Mouse (Mus musculus): ENCODE measurements at regions not wholly inside any gene's neighbourhood (a gene's known extent, or its start where the extent isn't known, plus 50 kb on each side); places are given as distances from the start of the nearest gene placed in this dataset.
"Not testable (repeated sequence)": the region's sequence is repeated elsewhere in the genome, so short reads cannot be mapped to it uniquely, and the experiment has no call there.

- Histone ChIP-seq H3K9me3 (replicated peaks; ENCODE audit: insufficient read depth, low read length) (no peaks in the 10 kb centered on the region; the same call in 1 of the 2 replicates), H3K4me1 (ENCODE audit: control insufficient read depth in 1 of 2, insufficient read depth in 2 of 2, low read length in 2 of 2) (no peaks in the 10 kb centered on the region), H3K27ac (ENCODE audit: control insufficient read depth, low read depth, low read length) (no peak overlapping the region), H3K9ac (ENCODE audit: control insufficient read depth, low read depth, low read length, poor library complexity, severe bottlenecking) (no peak overlapping the region), H3K4me3 (ENCODE audit: control insufficient read depth in 1 of 2, insufficient read depth in 1 of 2, low read depth in 2 of 2, low read length in 2 of 2) (no peak overlapping the region), H3K36me3 (ENCODE audit: control insufficient read depth in 1 of 2, insufficient read depth in 2 of 2, low read length in 2 of 2) (peaks cover 0 to 14% of the 10 kb centered on the region in 2 experiments; a peak in 2 of 4 replicates), H3K27me3 (ENCODE audit: control insufficient read depth in 1 of 2, insufficient read depth in 2 of 2, low read length in 2 of 2) (no peaks in the 10 kb centered on the region), H3K79me2 (ENCODE audit: control insufficient read depth, insufficient read depth, low read length, poor library complexity) (no peaks in the 10 kb centered on the region)
- DNase-seq (ENCODE audit: low read depth, low spot score) = peak; percentile 29
- TF ChIP-seq JUND (IDR thresholded peaks at IDR 0.05; ENCODE audit: low read depth, low read length) (no peak), HCFC1 (IDR thresholded peaks at IDR 0.05; ENCODE audit: low read depth, low read length) (no peak), GABPA (IDR thresholded peaks at IDR 0.05; ENCODE audit: low read depth, low read length) (no peak), KAT2A (conservative IDR thresholded peaks at IDR 0.05; ENCODE audit: low read depth, low read length) (no peak), CHD2 (IDR thresholded peaks at IDR 0.05; ENCODE audit: low read length) (no peak), SMC3 (IDR thresholded peaks at IDR 0.05; ENCODE audit: low read depth, low read length) (no peak), RCOR1 (IDR thresholded peaks at IDR 0.05; ENCODE audit: low read depth, low read length) (no peak), POLR2A (IDR thresholded peaks at IDR 0.05; ENCODE audit: control insufficient read depth in 1 of 2, insufficient read depth in 1 of 2, low read depth in 1 of 2, low read length in 2 of 2, poor library complexity in 1 of 2) (no peak), NELFE (IDR thresholded peaks at IDR 0.05; ENCODE audit: low read depth, low read length) (no peak), CHD1 (IDR thresholded peaks at IDR 0.05; ENCODE audit: low read depth, low read length) (no peak), RAD21 (IDR thresholded peaks at IDR 0.05; ENCODE audit: low read depth, low read length) (no peak), TAL1 (IDR thresholded peaks at IDR 0.05; ENCODE audit: low read length) (no peak), EP300 (IDR thresholded peaks at IDR 0.05; ENCODE audit: low read depth in 1 of 2, low read length in 2 of 2) (no peak), ZC3H11A (IDR thresholded peaks at IDR 0.05; ENCODE audit: low read depth, low read length) (no peak), TBP (IDR thresholded peaks at IDR 0.05; ENCODE audit: low read depth, low read length) (no peak), ZMIZ1 (IDR thresholded peaks at IDR 0.05; ENCODE audit: low read depth, low read length) (no peak), USF2 (IDR thresholded peaks at IDR 0.05; ENCODE audit: borderline replicate concordance in 1 of 2, insufficient read depth in 1 of 2, low read depth in 1 of 2, low read length in 2 of 2) (no peak)
These were observed 374.0 kb upstream of the Nrxn1 start for GRCm38 (mm10) chr17:91466822-91467221.

GRCm38 (mm10) chr17:91451711-91452110, 358.8 kb upstream of the Nrxn1 start:
- TF ChIP-seq RCOR1 (IDR thresholded peaks at IDR 0.05; ENCODE audit: low read depth, low read length) (no peak), POLR2A (IDR thresholded peaks at IDR 0.05; ENCODE audit: control insufficient read depth in 1 of 2, insufficient read depth in 1 of 2, low read depth in 1 of 2, low read length in 2 of 2, poor library complexity in 1 of 2) (no peak), NELFE (IDR thresholded peaks at IDR 0.05; ENCODE audit: low read depth, low read length) (no peak), MYB (IDR thresholded peaks at IDR 0.05; ENCODE audit: low read depth, low read length) (no peak), MAFK (IDR thresholded peaks at IDR 0.05; ENCODE audit: borderline replicate concordance, low read depth, low read length) (no peak), TAL1 (IDR thresholded peaks at IDR 0.05; ENCODE audit: low read length) (no peak), HCFC1 (IDR thresholded peaks at IDR 0.05; ENCODE audit: low read depth, low read length) (no peak), POLR2AphosphoS2 (IDR thresholded peaks at IDR 0.05; ENCODE audit: low read length) (no peak), NRF1 (IDR thresholded peaks at IDR 0.05; ENCODE audit: insufficient read depth, low read depth, low read length, poor library complexity, severe bottlenecking) (no peak), GATA1 (IDR thresholded peaks at IDR 0.05; ENCODE audit: low read depth, low read length) (no peak), E2F4 (IDR thresholded peaks at IDR 0.05; ENCODE audit: borderline replicate concordance, low read depth, low read length) (no peak), EP300 (IDR thresholded peaks at IDR 0.05; ENCODE audit: low read depth in 1 of 2, low read length in 2 of 2) (no peak), USF1 (IDR thresholded peaks at IDR 0.05; ENCODE audit: low read depth, low read length) (no peak)
- peaks cover 0 to 8% of the 10 kb centered on the region in 2 experiments; a peak in 1 of 4 replicates for H3K36me3 ChIP-seq (ENCODE audit: control insufficient read depth in 1 of 2, insufficient read depth in 2 of 2, low read length in 2 of 2)
- no peaks in the 10 kb centered on the region for H3K4me1 ChIP-seq (ENCODE audit: control insufficient read depth in 1 of 2, insufficient read depth in 2 of 2, low read length in 2 of 2)
- DNase-seq (ENCODE audit: low read depth, low spot score) = no peak
- no peak overlapping the region for H3K4me3 ChIP-seq (ENCODE audit: control insufficient read depth in 1 of 2, insufficient read depth in 1 of 2, low read depth in 2 of 2, low read length in 2 of 2)
- no peak overlapping the region for H3K27ac ChIP-seq (ENCODE audit: control insufficient read depth, low read depth, low read length)
- no peak overlapping the region for H3K9ac ChIP-seq (ENCODE audit: control insufficient read depth, low read depth, low read length, poor library complexity, severe bottlenecking)
- H3K79me2 ChIP-seq (ENCODE audit: control insufficient read depth, insufficient read depth, low read length, poor library complexity) = no peaks in the 10 kb centered on the region
- H3K27me3 ChIP-seq (ENCODE audit: control insufficient read depth in 1 of 2, insufficient read depth in 2 of 2, low read length in 2 of 2) = no peaks in the 10 kb centered on the region
- no peaks in the 10 kb centered on the region for H3K9me3 ChIP-seq (replicated peaks; ENCODE audit: insufficient read depth, low read length)

- H3K79me2 ChIP-seq (ENCODE audit: control insufficient read depth, insufficient read depth, low read length, poor library complexity); H3K27ac ChIP-seq (ENCODE audit: control insufficient read depth, low read depth, low read length); H3K4me3 ChIP-seq (ENCODE audit: control insufficient read depth in 1 of 2, insufficient read depth in 1 of 2, low read depth in 2 of 2, low read length in 2 of 2); H3K27me3 ChIP-seq (ENCODE audit: control insufficient read depth in 1 of 2, insufficient read depth in 2 of 2, low read length in 2 of 2); H3K4me1 ChIP-seq (ENCODE audit: control insufficient read depth in 1 of 2, insufficient read depth in 2 of 2, low read length in 2 of 2); H3K9ac ChIP-seq (ENCODE audit: control insufficient read depth, low read depth, low read length, poor library complexity, severe bottlenecking); H3K9me3 ChIP-seq (replicated peaks; ENCODE audit: insufficient read depth, low read length); DNase-seq (ENCODE audit: low read depth, low spot score): not testable (repeated sequence)
- peaks cover 4 to 21% of the 10 kb centered on the region in 2 experiments; a peak in 3 of 4 replicates for H3K36me3 ChIP-seq (ENCODE audit: control insufficient read depth in 1 of 2, insufficient read depth in 2 of 2, low read length in 2 of 2)
These were observed 339.2 kb upstream of the Nrxn1 start for GRCm38 (mm10) chr17:91431780-91432720.
